Mouse (Mus musculus): ENCODE measurements at regions not wholly inside any gene's neighbourhood (a gene's known extent, or its start where the extent isn't known, plus 50 kb on each side); places are given as distances from the start of the nearest gene placed in this dataset.
A peak's percentile ranks its signal among the peaks of the same experiment; 100 is the strongest.

DNA sequence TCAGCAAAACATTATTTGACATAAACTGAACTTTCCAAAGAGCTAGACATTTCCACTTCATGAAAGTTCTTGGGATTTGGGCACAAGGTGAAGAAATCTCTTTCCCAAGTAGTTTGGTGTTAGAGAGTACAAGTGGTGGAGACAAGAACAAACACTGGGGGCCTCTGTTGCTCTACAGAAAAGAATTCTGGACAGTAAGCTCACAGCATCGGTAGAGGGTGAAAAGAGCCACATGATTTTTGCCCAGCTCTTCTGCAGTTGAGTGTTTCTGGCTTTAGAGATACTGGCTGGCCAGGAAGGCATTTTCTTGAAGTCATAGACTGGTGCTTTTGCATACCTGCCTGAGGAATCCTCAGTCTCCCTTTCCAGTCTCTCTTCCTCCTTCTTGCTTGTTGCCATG, 127.8 kb downstream of the Stk31 start:
- no peak for DNase-seq (ENCODE audit: low spot score in 2 of 2)

DNA sequence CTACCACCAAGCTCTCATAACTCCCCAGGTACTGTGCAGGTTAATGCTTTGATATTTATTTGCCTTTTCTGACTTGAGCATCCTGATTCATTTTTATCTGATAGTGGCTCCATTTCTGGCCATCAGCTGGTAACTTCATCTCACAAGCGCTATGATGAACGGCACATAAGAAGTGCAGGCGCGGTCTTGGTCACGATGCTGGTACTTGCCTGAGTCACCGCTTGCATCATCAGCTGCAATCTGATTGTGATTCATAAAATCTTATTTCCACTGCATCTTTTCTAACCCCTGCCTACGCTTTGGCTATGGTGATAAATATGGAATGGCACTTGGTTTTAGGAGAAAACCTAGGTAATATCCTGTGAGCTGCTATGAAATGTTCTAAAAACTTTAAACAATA, 128.3 kb downstream of the Stk31 start:
- no peak for DNase-seq (ENCODE audit: low spot score in 2 of 2)

DNA sequence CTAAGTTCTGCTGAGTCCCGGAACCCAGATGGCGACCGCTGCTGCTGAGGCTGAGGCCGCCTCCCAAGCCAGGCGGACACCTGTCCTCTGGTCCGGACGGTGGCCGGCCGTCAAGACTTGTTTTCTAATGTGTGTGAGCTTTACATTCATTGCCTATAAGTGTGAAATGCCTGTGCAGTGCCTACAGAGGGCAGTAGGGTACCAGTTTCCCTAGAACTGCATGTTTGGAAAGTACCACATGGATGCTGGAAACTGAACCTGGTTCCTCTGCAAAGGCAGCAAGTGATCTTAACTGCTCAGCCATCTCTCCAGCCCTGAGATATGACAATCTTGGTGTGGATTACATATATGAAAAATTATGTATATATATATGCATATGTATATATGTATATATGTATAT, 138.6 kb downstream of the Stk31 start:
- no peak for DNase-seq (ENCODE audit: low spot score in 2 of 2)

DNA sequence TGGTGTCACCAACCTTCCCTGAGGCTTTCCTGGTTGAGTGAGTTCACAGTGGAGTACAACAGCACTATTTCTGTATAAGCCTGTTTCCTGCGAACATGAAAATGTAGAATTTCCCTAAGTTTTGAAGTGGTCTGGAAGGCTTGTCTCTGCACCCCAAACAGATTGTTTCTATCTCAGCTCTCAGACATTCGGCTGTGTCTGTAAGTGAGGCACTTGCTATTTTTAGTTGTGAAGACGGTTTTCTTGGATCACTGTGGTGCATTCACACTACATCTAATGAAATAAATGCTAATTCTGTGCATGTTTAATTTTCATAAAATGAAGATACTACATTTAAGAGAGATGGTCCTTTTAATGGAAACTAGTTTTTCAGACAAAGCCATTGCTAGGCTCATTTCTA, 139.1 kb downstream of the Stk31 start:
- DNase-seq (ENCODE audit: low spot score in 2 of 2), result no peak

DNA sequence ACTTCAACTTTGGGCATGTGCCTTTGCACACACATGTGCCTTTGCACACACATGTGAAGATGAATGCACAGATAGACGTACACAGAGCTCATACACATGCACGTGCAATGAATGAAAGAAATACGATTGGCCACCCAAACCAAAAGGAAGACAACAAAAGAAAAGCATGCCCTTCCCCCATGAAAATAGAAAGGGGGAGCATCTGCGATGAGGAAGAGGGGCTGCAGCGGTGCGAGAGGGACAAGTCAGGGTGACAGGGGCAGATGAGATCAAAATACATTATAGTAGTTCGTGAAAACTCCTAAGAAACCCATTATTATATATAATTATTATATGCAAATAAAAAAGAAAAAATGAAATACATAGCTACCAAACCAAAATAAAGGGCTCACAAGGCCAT, 149.5 kb downstream of the Stk31 start:
- no peak for DNase-seq (ENCODE audit: low spot score in 2 of 2)

DNA sequence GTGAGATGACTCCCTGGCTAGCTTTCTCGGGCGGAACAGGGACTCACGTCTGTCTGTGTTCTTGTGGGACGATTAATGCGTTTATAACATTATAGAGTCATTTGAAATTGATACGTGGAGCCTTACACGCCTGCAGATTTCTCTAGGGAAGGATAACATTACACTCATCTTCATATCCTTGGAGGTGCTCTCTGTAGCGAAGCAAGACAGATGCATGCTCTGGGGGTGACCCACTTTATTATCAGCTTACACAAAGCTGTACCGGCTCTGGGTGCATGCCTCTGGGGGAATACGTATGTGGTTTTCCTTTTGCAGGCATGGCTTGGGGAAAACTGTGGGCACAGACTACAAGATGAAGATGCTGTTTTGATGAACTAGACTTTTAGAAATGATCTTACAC, 159.7 kb downstream of the Stk31 start:
- DNase-seq (ENCODE audit: low spot score in 2 of 2), result no peak

DNA sequence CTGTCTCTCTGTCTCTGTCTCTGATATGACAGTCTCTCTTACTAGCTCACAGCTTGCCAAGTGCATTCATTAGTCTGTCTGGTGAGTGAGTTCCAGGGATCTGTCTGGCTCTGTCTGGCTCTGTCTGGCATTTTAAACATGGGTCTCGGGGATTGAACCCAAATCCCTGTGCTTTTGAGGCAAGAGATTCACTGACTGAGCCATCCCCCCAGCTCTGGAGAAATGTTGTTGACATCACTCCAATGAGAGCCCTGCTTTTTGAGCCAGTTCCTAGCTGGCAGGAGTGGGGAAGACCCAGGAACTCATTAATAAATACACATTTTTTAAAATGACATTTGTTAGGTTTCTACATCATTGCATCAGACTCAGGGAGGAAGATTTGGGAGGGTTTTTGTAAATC, 163.1 kb downstream of the Stk31 start:
- DNase-seq (ENCODE audit: low spot score in 2 of 2), result no peak

DNA sequence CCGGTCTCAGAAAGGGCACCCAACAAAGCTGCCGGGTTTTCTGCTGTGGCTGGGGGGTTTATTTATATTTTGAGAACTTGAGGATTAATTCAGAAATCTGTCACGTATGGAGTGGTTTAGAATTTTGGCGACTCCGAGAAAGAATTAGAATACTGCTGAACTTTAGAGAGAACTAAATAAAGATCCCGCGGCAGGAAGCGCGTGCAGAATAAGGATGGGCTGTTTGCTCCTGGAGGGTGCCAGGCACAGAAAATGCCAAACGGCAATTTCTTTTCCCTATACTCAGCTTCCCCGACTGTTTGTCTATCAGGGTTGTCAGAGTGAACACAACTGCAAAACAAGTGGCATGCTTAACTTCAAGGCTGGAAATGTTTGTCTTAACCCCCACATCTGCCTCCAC, 163.7 kb downstream of the Stk31 start:
- DNase-seq (ENCODE audit: low spot score in 2 of 2), result no peak

DNA sequence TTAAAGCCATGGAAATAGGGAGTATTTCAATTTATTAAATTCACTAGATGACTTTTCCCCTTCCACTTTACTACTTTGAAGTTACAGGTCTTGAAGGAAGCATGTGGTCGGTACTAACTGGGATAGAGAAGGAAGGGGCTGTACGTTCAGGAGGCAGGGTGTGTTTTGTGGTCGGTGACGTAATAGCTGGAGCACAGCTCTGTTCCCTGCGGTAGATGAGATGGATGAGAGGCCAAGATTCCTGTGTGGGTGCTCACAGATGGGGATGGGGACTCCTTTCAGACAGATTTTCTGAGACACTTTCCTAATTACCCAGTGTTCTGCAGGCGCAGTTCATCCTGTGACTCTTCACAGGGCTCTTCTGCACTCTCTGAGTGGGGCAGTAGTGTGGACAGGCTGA, 182.9 kb downstream of the Stk31 start:
- no peak for DNase-seq (ENCODE audit: low spot score in 2 of 2)

DNA sequence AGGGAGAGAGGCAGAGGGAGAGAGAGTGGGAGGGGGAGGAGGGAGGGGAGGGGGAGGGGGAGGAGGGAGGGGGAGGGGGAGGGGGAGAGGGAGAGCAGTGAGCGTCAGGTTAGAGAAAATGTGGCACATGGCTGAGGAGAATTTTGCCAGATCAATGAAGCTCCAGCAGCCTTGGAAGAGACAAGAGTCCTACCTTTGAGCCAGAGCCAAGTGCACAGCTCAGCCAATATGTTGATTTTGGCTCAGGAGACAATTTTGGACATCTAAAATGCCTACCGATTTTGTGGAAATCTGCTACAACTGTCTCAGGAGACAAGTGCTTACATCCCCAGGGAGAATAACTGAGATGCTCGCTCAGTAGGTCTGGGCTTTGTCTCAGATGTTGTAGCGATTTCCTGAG, 184.3 kb downstream of the Stk31 start:
- peak in 1 of 2 experiments; percentile 15 for DNase-seq (ENCODE audit: low spot score in 2 of 2)

DNA sequence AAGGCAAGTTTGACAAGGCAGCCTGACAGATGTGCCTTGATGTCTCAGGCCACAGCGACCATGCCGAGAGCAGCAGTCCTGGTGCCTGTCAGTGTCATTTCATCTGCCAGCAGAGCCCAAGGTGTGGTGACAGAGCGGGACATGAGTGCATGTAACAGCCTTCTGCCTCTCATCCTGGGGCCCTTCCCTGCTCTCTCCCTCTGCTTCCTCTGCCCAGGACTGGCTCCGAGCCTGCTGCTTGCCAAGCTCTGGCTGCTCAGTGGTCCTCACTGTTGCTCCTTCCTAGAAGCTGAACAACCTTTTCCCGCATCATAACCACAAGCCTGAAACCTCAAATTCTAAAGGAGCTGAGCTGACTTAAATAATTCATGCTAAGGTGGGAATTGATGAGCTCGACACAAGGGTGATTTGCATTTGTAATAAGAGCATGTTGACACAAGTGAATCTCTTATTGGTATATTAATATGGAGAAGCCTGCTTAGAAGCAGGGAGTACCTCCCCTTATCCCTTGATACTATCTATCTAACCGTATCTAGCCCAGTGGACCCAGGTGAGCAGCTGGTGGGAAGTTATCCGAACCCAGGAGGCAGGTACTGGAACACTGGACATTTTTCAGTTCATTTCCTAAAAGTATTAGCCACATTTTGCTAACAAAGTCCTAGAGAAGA, 186.8 kb downstream of the Stk31 start:
- DNase-seq (ENCODE audit: low spot score in 2 of 2), result no peak

DNA sequence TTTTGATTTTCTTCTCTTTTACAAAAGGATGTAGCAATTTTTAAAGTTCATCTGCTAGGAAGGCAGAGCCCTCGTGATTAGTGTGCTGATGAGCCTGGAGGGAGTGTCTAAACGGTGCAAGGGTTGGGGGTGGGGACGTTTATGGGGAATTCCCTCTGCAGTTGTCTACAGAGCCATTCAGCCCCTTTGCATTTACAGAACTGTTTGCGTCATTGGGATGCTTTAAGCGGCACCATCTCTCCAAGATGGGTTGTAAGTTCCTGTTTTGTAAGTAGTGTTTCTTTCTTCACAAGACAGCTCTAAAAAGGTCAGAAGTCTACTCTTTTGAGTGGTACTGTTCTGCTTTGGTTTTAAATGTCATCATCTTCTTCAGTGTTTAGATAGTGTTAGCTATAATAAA, 191.1 kb downstream of the Stk31 start:
- no peak for DNase-seq (ENCODE audit: low spot score in 2 of 2)

DNA sequence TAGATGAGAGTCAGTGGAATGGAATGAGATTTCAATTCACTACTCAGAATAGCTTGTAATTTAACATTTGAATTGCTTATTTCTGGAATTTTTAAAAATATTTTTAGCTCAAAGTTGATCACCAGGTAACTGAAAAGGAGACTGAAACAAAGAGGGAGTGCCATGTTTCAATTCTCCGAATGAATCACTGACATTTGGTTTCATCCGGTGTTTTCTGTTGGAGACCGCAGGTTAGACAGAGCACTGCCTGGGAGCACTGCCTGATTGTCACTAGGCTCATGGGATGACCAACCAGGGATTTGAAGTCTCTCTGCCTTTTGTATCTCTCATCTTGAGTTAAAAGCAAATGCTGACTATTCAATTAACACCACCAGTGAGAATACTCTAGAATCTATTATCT, 193.3 kb downstream of the Stk31 start:
- DNase-seq (ENCODE audit: low spot score in 2 of 2), result no peak

DNA sequence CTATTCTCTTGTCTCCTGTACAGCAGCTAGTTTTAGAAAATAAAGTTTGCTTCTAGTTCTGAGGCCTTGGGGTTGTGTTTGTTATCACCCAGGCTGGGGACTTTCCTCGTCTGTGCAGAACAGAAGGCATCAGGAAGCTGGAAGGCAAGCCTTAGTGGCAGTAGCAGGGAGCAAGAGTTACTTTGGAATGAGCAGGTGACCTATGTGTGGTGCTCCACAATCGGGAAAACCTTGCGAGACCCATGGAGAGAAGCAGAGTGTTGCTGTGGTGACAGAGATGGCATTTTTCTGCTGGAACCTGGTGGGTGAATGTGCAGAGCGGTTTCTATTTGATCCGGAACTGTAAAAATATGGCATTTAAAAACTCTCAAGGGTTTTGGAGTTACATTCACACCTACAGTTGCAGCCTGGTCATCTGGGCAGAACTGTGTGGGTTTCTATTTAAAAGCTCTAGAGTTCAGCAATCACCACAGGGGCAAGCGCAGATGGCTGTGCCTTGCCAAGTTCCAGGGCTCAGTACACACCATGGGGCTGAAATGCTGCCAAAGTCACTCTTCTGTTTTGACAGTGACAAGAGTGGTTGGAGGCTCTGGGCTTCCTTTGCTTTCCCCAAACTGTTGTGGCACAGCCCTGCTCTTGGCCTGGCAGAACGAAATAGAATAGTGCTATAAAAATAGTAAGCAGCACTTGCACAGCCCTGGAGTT, 195.7 kb downstream of the Stk31 start:
- peak; percentile 7 to 31 for DNase-seq (ENCODE audit: low spot score in 2 of 2)

DNA sequence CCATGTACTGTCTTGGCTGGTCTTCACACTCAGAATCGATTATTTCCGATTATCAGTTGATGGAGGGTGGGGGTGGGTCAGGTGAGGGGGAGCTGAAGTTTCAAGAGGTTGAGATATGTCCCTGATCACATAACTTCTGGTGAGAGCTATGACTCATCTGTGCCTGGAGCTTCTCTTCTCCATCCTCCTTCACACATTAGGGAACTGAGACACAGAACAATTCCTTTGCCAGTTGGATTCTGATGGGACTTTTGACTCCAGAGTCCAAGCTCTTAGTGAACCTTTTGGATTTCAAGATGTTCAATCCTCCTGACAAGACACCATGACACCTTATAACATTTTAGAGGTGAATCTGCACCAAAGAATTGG, 196.2 kb downstream of the Stk31 start:
- no peak for DNase-seq (ENCODE audit: low spot score in 2 of 2)

DNA sequence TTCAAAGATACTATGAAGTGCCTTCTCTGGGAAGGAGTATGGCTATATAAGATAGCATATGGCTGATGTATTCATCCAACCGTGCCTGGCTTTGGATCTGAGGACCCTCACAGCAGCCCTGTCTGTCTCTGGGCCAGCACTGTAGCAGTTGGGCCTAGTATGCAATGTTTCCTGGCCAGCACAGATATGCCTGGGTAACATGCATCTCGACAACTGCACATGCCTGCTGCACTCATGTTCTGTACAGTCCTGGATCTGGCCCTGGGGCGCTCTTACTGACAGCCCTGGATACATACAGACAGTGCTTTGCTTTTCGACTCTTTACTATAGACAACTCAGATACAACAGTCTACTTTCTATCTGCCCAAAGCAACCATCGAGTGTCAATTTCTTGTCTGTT, 197.3 kb downstream of the Stk31 start:
- no peak for DNase-seq (ENCODE audit: low spot score in 2 of 2)

DNA sequence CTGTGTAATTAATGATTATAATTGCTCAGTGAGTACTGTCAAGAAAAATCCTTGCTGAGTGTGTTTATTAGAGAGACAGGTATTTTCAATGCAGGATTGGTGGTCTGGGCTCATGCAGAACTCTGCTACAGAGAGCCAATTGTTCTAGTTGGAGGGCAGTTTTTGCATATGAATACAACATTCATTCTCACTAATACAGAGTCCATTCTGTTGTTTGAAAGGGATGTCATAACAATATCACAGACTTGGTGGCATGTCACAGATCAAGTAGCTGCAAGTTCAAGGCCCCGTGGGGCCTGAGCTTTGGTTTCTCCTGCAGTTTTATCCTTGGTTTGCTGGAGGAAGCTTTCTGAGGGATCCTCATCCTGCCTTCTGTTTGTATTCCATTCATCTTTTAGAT, 207.8 kb downstream of the Stk31 start:
- no peak for DNase-seq (ENCODE audit: low spot score in 2 of 2)

DNA sequence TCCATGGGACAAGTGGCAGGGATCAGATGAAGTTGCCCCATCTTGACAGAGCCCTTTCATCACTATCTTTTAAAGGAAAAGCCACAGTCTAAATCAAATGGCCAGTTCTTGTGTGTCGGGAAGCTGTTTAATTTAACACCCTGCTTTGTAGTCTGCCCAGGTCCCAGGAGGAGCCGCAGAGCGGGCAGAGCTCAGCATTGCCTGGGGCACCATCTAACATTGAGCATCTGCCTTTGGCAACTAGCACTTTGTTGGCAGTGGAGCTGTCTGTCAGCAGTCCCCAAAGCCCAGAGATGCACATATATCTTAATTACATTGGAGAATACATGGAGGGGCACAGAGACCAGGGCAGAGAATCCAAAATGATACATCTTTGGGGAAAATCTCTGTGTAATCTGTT, 208.4 kb downstream of the Stk31 start:
- no peak for DNase-seq (ENCODE audit: low spot score in 2 of 2)

DNA sequence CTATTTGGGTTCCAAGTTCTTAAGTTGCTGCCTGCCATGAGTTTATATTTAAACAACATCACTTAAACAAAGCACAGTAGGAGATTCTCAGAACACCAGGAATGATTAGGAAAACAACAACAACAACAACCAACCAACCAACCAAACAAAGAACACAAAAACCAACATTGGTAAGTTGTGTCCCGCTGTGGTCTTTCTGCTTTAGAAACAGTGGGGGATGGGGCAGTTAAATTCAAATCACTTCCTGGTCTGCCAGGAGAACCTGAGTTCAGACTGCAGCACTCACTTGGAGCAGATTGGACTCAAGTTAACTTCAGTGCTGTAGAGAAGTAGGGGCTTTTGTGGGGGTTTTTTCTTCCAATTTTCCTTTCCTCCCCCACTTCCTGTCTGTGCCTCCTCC, 210.6 kb downstream of the Stk31 start:
- no peak for DNase-seq (ENCODE audit: low spot score in 2 of 2)

DNA sequence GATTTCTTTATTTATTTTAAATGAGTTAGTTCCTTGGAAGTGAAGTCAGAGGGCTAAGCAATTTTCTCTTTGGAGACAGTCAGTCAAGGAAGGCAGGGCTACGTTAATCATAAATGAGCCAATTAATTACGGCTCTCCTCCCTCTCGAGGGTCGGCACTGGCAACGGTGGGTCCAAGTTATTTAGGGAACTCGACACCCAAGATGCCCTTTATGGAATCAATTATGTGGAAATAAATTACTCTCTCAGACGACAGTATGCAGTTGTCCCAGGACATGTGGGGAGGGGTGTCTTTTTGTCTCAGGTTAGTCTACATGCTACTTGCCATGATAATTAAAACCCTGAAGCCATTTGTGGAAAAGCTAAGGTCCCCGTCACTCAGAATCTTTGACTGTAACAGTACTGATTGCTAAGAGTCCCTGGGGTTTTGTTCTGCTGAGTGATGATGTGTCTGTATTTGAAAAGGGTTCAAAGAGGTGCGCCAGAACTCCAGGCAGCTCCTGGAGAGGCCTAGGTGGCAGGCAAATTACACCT, 211.3 kb downstream of the Stk31 start:
- DNase-seq (ENCODE audit: low spot score in 2 of 2), result no peak

DNA sequence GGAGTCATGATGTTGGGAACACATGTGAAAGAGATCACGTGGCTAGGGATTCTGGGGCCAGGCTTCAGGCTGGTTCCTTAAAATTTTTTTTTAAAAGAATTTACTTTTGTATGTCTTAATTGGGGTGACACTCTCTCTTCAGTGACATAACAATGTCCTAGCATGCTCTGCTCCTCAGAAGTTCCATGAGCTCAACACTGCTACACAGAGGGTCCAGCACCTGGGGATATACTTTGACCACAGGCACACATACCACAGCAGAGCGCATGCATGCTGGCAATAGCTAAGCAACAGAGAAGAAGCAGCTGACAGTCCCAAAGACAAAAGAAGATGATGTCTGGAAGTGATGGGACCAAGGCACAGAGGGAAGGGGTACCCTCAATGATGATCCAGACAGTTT, 198.4 kb upstream of the Npy start:
- no peak for DNase-seq (ENCODE audit: low spot score in 2 of 2)

DNA sequence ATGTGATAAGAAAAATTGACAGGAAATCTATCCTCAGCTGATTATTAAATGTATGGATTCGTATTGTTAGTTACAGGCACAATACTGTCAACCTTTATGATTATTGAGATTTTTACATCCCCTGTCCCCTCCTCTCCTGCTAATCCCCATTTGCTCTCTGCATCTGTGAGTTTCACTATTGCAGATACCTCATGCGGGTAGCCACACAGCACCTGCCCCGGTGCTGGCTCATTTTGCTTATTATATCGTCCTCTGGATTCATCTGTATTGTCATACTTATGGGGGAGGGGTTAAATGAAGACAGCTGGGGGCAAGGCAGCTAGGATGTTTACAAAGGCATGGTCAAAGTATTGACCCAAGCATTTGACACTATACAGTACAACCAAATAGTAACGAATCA, 197.9 kb upstream of the Npy start:
- DNase-seq (ENCODE audit: low spot score in 2 of 2), result no peak

DNA sequence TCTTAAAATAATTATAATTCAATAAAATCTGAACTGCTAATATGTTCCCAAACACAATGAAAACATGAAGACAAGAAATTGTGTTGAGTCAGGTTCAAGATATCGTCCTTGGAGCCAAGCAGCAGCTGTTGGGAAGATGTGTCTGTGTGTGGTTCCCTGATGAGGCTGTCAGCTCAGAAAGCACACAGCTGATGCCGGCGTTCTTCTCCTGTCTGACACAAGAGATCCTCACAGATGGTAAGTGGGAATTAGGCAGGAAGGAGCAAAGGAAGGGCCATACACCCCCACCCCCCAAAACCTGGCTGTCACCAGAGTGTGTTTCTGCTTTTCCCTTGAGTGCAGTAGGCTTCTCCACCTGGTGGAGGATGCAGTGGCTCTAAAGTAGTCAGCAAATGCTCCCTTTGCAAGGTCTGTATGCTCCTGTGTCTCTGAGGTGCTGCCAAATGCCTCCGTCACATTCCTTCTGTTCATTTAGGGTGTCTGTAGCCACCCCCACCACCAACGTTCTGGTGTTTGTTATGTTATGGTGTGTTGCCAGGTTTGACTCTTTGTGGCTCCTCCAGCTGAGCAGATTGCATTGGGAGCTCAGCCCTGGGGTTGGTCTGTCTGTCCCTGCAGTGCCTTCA, 188.9 kb upstream of the Npy start:
- DNase-seq (ENCODE audit: low spot score in 2 of 2), result peak; percentile 65 to 72
